Mouse (Mus musculus): ENCODE data around the gene Rcvrn. TPM values are rescaled to one million over a fixed set of nuclear protein-coding genes. Genes with fewer than 3 reads are reported as not detected.

Gene Rcvrn
- not detected in 2 replicates for polyA plus RNA-seq (2015; fragmentation: Nextera tagmentation; extraction: Ambion mirVana)

- H3K4me1 ChIP-seq (replicated peaks; ENCODE audit: control insufficient read depth, insufficient read depth) = no peaks in the 10 kb centered on the region
- H3K4me2 ChIP-seq (replicated peaks; ENCODE audit: low read depth) = no peak within 1 kb of the TSS
- DNase-seq (ENCODE audit: low spot score) = no peak
These were observed at the start of gene Rcvrn for GRCm38 (mm10) chr11:67694703-67695376. Gene Rcvrn, plus strand, starts transcription at chr11:67695326.

DNA sequence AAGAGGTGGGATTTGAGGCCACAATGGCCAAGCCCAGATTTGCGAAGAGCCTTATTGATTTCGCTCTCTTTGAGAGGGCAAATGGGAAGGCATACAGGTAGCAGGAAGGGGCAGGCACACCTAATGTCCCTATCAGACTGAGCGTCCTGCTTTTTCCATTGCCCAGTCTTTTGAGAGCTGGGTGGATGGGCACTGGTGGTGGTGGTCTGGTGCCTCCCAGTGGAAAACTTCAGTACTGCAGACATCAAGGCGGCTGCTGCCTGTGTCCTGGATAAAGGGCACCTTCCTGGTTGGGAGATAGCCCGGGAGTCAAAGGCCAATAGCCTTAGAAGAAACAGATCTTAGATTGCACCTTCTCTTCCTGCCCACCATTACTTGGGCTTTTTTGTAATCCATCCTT, 47.4 kb upstream of the Rcvrn start:
- peak; percentile 73 for ATAC-seq (ENCODE audit: low FRiP score, low TSS enrichment)

More at GRCm38 (mm10) chr11:67694703-67695376, at the start of gene Rcvrn:
- Histone ChIP-seq H3K27ac (replicated peaks) (no peak within 1 kb of the TSS), H3K9ac (ENCODE audit: low read length) (no peak within 1 kb of the TSS), H3K4me3 (ENCODE audit: low read depth, low read length) (no peak within 1 kb of the TSS), H3K9me3 (ENCODE audit: control insufficient read depth, low read length) (no peaks in the 10 kb centered on the region), H3K36me3 (ENCODE audit: control insufficient read depth, insufficient read depth, low read length) (no peaks in the 10 kb centered on the region), H3K27me3 (ENCODE audit: control insufficient read depth, insufficient read depth, low read length) (no peaks in the 10 kb centered on the region)
- 62% methylated on average over 7 of the region's 7 CpGs for WGBS
- no peak for TF ChIP-seq EP300 (optimal IDR thresholded peaks at IDR 0.05)
- no peak for ATAC-seq (ENCODE audit: low FRiP score, low TSS enrichment)

DNA sequence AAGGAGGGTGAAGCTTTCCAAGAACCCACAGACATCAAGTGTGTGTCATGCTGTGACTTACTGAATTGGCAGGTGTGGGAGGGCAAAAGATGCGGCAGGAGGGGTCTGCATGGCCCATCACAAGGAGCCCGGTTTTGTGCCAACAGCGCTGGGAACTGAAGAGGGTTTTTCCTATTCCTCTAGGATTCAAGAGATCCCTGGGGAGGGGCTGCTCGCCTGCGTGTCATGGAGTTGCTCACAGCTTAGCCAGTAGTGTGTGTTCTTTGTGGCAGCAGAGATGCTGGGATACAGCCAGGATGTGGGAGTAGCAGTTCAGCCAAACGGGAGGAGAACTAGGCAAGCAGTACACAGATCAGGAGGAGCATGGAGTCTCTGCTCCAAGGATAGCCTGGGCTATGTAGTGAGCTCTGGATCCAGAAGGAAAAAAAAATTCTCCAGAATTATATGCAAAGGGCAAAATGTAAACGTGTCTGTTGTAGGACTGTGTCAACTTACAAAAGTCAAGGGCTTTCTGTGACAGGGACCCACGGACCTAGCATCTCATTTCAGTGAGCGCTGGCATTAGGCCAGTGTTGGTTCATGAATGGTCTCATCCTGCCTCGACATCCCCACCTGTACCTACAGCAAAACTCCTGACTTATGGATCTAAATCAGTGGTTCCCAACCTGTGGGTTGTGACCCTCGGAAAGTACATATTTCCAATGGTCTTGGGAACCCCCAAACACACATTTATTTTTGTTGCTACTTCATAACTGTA, 46.3 kb upstream of the Rcvrn start:
- no peak for ATAC-seq (ENCODE audit: low FRiP score, low TSS enrichment)
- WGBS = 72% methylated on average over 11 of the region's 11 CpGs
- Histone ChIP-seq H3K36me3 (ENCODE audit: control insufficient read depth, insufficient read depth, low read length) (no peaks in the 10 kb centered on the region), H3K27ac (replicated peaks) (no peak overlapping the region), H3K27me3 (ENCODE audit: control insufficient read depth, insufficient read depth, low read length) (no peaks in the 10 kb centered on the region), H3K9me3 (ENCODE audit: control insufficient read depth, low read length) (no peaks in the 10 kb centered on the region), H3K4me2 (replicated peaks; ENCODE audit: low read depth) (no peak overlapping the region), H3K4me1 (replicated peaks; ENCODE audit: control insufficient read depth, insufficient read depth) (no peaks in the 10 kb centered on the region), H3K4me3 (ENCODE audit: low read depth, low read length) (no peak overlapping the region), H3K9ac (ENCODE audit: low read length) (no peak overlapping the region)
- TF ChIP-seq EP300 (optimal IDR thresholded peaks at IDR 0.05) (no peak), CTCF (IDR thresholded peaks at IDR 0.05; ENCODE audit: low read depth) (no peak)
- DNase-seq (ENCODE audit: low spot score) = no peak

More for the DNA sequence above, 47.4 kb upstream of the Rcvrn start:
- DNase-seq (ENCODE audit: low spot score) = peak; percentile 86
- Histone ChIP-seq H3K27ac (replicated peaks) (no peak overlapping the region), H3K4me3 (ENCODE audit: low read depth, low read length) (no peak overlapping the region), H3K9me3 (ENCODE audit: control insufficient read depth, low read length) (no peaks in the 10 kb centered on the region), H3K9ac (ENCODE audit: low read length) (no peak overlapping the region), H3K27me3 (ENCODE audit: control insufficient read depth, insufficient read depth, low read length) (no peaks in the 10 kb centered on the region), H3K4me2 (replicated peaks; ENCODE audit: low read depth) (no peak overlapping the region), H3K4me1 (replicated peaks; ENCODE audit: control insufficient read depth, insufficient read depth) (no peaks in the 10 kb centered on the region), H3K36me3 (ENCODE audit: control insufficient read depth, insufficient read depth, low read length) (no peaks in the 10 kb centered on the region)
- TF ChIP-seq CTCF (IDR thresholded peaks at IDR 0.05; ENCODE audit: low read depth) (peak; percentile 97), EP300 (optimal IDR thresholded peaks at IDR 0.05) (no peak)
- WGBS = 23% methylated on average over 5 of the region's 5 CpGs

DNA sequence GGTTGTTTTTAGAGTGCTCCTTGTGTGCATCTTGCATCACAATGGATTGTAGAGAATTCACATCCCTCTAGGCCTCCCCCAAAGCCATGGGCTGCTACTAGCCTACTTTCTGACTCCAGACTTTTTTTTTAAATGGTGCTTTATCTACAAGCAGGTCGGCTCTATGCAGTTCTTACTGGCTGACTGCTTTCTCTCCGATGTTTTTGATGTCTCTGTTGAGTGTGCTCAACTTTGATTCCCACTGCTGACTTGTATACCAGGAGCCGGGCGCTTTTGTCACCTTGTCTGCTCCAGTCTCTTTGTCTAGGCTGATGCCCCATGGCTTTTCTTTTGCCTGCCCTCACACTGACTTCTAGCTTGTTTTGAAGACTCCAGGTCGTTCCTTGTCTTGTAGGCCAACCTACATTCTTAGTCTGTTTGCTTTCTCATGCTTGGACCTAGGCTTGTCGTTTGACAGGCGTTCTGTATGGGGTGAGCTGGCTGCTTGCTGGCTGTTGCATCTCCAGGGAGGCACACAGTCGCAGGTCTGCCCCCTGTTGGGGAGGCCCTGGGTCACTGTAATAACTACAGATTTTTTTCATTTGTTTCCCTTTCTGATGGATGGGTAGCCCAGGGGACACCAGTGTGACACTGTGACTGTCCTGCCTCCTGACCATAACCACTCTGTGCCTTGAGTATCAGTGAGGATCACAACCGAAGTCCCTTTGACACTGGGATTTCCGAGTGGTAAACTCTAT, 45.0 kb upstream of the Rcvrn start:
- no peak for ATAC-seq (ENCODE audit: low FRiP score, low TSS enrichment)
- H3K27ac ChIP-seq (replicated peaks) = no peak overlapping the region
- WGBS = 57% methylated on average over 10 of the region's 10 CpGs

DNA sequence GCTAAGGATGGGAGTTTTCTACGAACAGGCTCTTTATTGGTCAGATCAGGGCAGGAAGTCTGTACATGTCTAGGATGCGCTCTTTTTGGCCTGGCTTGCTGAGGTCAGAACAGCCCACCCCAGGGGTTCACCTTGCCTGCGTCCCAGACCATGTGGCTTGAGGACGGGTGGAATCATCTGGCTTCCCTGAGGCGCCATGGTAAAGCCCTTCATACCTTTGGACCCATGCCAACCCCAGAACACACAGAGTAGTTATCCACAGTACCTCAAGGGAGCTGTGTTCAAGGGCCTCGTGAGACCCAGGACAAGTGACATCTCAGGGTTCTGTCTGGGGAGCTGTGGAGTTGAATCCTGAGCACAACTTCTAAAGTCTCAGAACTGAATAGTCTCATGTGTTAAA, 43.4 kb upstream of the Rcvrn start:
- TF ChIP-seq EP300 (optimal IDR thresholded peaks at IDR 0.05) = no peak
- H3K36me3 ChIP-seq (ENCODE audit: control insufficient read depth, insufficient read depth, low read length) = no peaks in the 10 kb centered on the region
- H3K9ac ChIP-seq (ENCODE audit: low read length) = no peak overlapping the region
- ATAC-seq (ENCODE audit: low FRiP score, low TSS enrichment) = no peak
- H3K9me3 ChIP-seq (ENCODE audit: control insufficient read depth, low read length) = no peaks in the 10 kb centered on the region
- no peak overlapping the region for H3K27ac ChIP-seq (replicated peaks)
- WGBS = 71% methylated on average over 6 of the region's 6 CpGs
- H3K4me1 ChIP-seq (replicated peaks; ENCODE audit: control insufficient read depth, insufficient read depth) = no peaks in the 10 kb centered on the region
- no peaks in the 10 kb centered on the region for H3K27me3 ChIP-seq (ENCODE audit: control insufficient read depth, insufficient read depth, low read length)
- H3K4me3 ChIP-seq (ENCODE audit: low read depth, low read length) = no peak overlapping the region
- no peak overlapping the region for H3K4me2 ChIP-seq (replicated peaks; ENCODE audit: low read depth)
- no peak for DNase-seq (ENCODE audit: low spot score)

More for the DNA sequence above, 45.0 kb upstream of the Rcvrn start:
- H3K4me2 ChIP-seq (replicated peaks; ENCODE audit: low read depth) = no peak overlapping the region
- H3K4me3 ChIP-seq (ENCODE audit: low read depth, low read length) = no peak overlapping the region
- no peaks in the 10 kb centered on the region for H3K27me3 ChIP-seq (ENCODE audit: control insufficient read depth, insufficient read depth, low read length)
- no peak for DNase-seq (ENCODE audit: low spot score)
- H3K4me1 ChIP-seq (replicated peaks; ENCODE audit: control insufficient read depth, insufficient read depth) = no peaks in the 10 kb centered on the region
- no peak overlapping the region for H3K9ac ChIP-seq (ENCODE audit: low read length)
- H3K36me3 ChIP-seq (ENCODE audit: control insufficient read depth, insufficient read depth, low read length) = no peaks in the 10 kb centered on the region
- TF ChIP-seq EP300 (optimal IDR thresholded peaks at IDR 0.05) (no peak), CTCF (IDR thresholded peaks at IDR 0.05; ENCODE audit: low read depth) (peak; percentile 46)
- H3K9me3 ChIP-seq (ENCODE audit: control insufficient read depth, low read length) = no peaks in the 10 kb centered on the region
